Mouse (Mus musculus) heart, adult 2 months (tissue): ENCODE data around the gene Tmc5.

Source experiments
- CTCF ChIP-seq: fragments of 200-600 bp; IDR thresholded peaks from 2 replicates; pipeline ENCODE4 v1.8.1; 2022; ENCODE audit warnings: antibody characterized with exemption, mild to moderate bottlenecking, moderate library complexity
- EP300 ChIP-seq: fragments of 200-500 bp; IDR thresholded peaks from 2 replicates; pipeline ENCODE4 v1.6.1; 2011; ENCODE audit warnings: low read depth, low read length, control low read depth; ENCODE audit not compliant: insufficient read depth
- POLR2A ChIP-seq: fragments of 200-500 bp; IDR thresholded peaks from 2 replicates; pipeline ENCODE4 v1.6.1; 2011; ENCODE audit warnings: mild to moderate bottlenecking, low read depth, low read length, control low read depth; ENCODE audit not compliant: insufficient read depth

DNA sequence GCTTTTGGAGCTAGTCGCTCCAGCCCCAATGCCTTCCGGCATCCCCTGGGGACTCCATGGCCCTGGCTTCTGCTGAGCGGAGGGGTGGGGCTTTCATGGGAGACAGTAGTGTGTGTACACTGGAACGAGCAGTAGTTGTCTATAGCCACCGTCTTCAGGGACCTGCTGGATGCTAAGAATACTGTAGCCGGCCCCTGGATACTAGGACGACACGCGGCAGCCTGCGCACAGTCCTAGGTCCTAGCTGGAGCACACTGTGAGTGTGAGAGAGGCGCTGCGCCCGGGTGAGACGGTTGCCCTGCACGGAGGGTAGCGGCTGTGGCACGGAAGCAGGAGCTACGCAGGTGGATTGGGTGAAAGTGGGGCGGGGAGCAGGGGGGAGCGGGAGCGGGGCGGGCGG, at the start of gene Tmc5:
- TF ChIP-seq POLR2A (no peak), CTCF (no peak), EP300 (no peak)
